Mouse (Mus musculus) CH12.LX (cell line): ENCODE measurements around the gene Pef1. TPM values are rescaled to one million over a fixed set of nuclear protein-coding genes. Genes with fewer than 3 reads are reported as not detected.

Experiments
- DNase-seq: peaks from one replicate; pipeline ENCODE4 v3.0.0-alpha.2; 2013; ENCODE audit errors: extremely low read depth
- H3K27ac ChIP-seq: 2 replicates; pipeline ENCODE4 v1.5.1; 2012; ENCODE audit warnings: low read depth, mild to moderate bottlenecking, control low read depth, moderate library complexity; ENCODE audit not compliant: insufficient read depth
- H3K27me3 ChIP-seq: replicated peaks from 2 replicates; pipeline ENCODE3; 2012; ENCODE audit warnings: inconsistent platforms
- H3K36me3 ChIP-seq, 2 experiments: replicated peaks in 1 of 2; 2 replicates each; pipeline versions ENCODE3 to v1.6.1; 2012; ENCODE audit warnings: inconsistent platforms in 1 of 2, low read length in 1 of 2, mild to moderate bottlenecking in 1 of 2, mixed read lengths in 1 of 2, moderate library complexity in 1 of 2; ENCODE audit not compliant: control insufficient read depth in 1 of 2, insufficient read depth in 1 of 2
- H3K4me1 ChIP-seq, 2 experiments: 2 replicates each; pipeline ENCODE4 v1.6.1; 2012; ENCODE audit warnings: inconsistent platforms in 1 of 2, moderate library complexity in 1 of 2; ENCODE audit not compliant: insufficient read depth in 2 of 2, control insufficient read depth in 1 of 2
- H3K4me2 ChIP-seq: 2 replicates; pipeline ENCODE4 v1.6.1; 2012; ENCODE audit warnings: low read depth, mild to moderate bottlenecking, control low read depth; ENCODE audit not compliant: poor library complexity, insufficient read depth, severe bottlenecking
- H3K4me3 ChIP-seq, 3 experiments: fragments of 150-350 bp in 1 of 3; sonication (generic) in 1 of 3; replicated peaks in 1 of 3; 2 replicates each; pipeline versions ENCODE3 to v1.5.1; 2011 to 2012; ENCODE audit warnings: low read depth in 2 of 3, low read length in 2 of 3, mild to moderate bottlenecking in 2 of 3, moderate library complexity in 2 of 3, control low read depth in 1 of 3, improper control_type of control experiment in 1 of 3, inconsistent platforms in 1 of 3, mixed read lengths in 1 of 3; ENCODE audit not compliant: poor library complexity in 1 of 3
- H3K79me2 ChIP-seq: replicated peaks from 2 replicates; pipeline ENCODE4 v1.6.1; 2012; ENCODE audit warnings: mild to moderate bottlenecking, moderate library complexity; ENCODE audit not compliant: control insufficient read depth, poor library complexity, insufficient read depth, severe bottlenecking; ENCODE audit errors: extremely low read depth
- H3K9ac ChIP-seq: 2 replicates; pipeline ENCODE4 v1.6.1; 2012; ENCODE audit warnings: low read depth, mild to moderate bottlenecking, control low read depth, moderate library complexity; ENCODE audit not compliant: insufficient read depth
- H3K9me3 ChIP-seq: replicated peaks from 2 replicates; pipeline ENCODE3; 2012; ENCODE audit warnings: low read length, inconsistent platforms, mixed read lengths
- EP300 ChIP-seq: IDR thresholded peaks from 2 replicates; pipeline ENCODE4 v1.6.1; 2011; ENCODE audit warnings: low read length, improper control_type of control experiment
- GABPA ChIP-seq: IDR thresholded peaks from 2 replicates; pipeline ENCODE4 v1.6.1; 2012; ENCODE audit warnings: low read depth, low read length, improper control_type of control experiment, inconsistent platforms; ENCODE audit not compliant: insufficient replicate concordance
- HCFC1 ChIP-seq: IDR thresholded peaks from 2 replicates; pipeline ENCODE4 v1.6.1; 2012; ENCODE audit warnings: low read depth, mild to moderate bottlenecking, inconsistent platforms, low read length, improper control_type of control experiment
- IRF4 ChIP-seq: IDR thresholded peaks from 2 replicates; pipeline ENCODE4 v1.6.1; 2014; ENCODE audit warnings: low read depth, mild to moderate bottlenecking, inconsistent platforms, low read length, improper control_type of control experiment
- JUND ChIP-seq: conservative IDR thresholded peaks from 2 replicates; pipeline ENCODE4 v1.6.1; 2011; ENCODE audit warnings: low read depth, low read length, improper control_type of control experiment
- MAFK ChIP-seq: IDR thresholded peaks from 2 replicates; pipeline ENCODE4 v1.6.1; 2011; ENCODE audit warnings: low read length, improper control_type of control experiment; ENCODE audit not compliant: insufficient replicate concordance
- NELFE ChIP-seq: IDR thresholded peaks from 2 replicates; pipeline ENCODE4 v1.6.1; 2011; ENCODE audit warnings: low read depth, low read length, improper control_type of control experiment
- NRF1 ChIP-seq: IDR thresholded peaks from 2 replicates; pipeline ENCODE4 v1.6.1; 2014; ENCODE audit warnings: low read depth, mild to moderate bottlenecking, inconsistent platforms, low read length, improper control_type of control experiment, moderate library complexity
- POLR2A ChIP-seq: IDR thresholded peaks from 2 replicates; pipeline ENCODE4 v1.6.1; 2011; ENCODE audit warnings: low read depth, mild to moderate bottlenecking, improper control_type of control experiment, low read length
- POLR2AphosphoS2 ChIP-seq: IDR thresholded peaks from 2 replicates; pipeline ENCODE4 v1.6.1; 2011; ENCODE audit warnings: low read depth, low read length, improper control_type of control experiment
- RAD21 ChIP-seq: IDR thresholded peaks from 2 replicates; pipeline ENCODE4 v1.6.1; 2011; ENCODE audit warnings: low read depth, mild to moderate bottlenecking, low read length, improper control_type of control experiment, moderate library complexity
- RCOR1 ChIP-seq: conservative IDR thresholded peaks from 2 replicates; pipeline ENCODE4 v1.6.1; 2012; ENCODE audit warnings: low read depth, mild to moderate bottlenecking, inconsistent platforms, low read length, improper control_type of control experiment
- SIN3A ChIP-seq: IDR thresholded peaks from 2 replicates; pipeline ENCODE4 v1.6.1; 2012; ENCODE audit warnings: low read length, improper control_type of control experiment, inconsistent platforms
- SMC3 ChIP-seq: IDR thresholded peaks from 2 replicates; pipeline ENCODE4 v1.6.1; 2011; ENCODE audit warnings: low read depth, low read length, improper control_type of control experiment
- TBP ChIP-seq: conservative IDR thresholded peaks from 2 replicates; pipeline ENCODE4 v1.6.1; 2011; ENCODE audit warnings: low read depth, low read length, improper control_type of control experiment
- TCF12 ChIP-seq: IDR thresholded peaks from 2 replicates; pipeline ENCODE4 v1.6.1; 2014; ENCODE audit warnings: low read depth, mild to moderate bottlenecking, inconsistent platforms, low read length, improper control_type of control experiment
- UBTF ChIP-seq: IDR thresholded peaks from 2 replicates; pipeline ENCODE4 v1.6.1; 2012; ENCODE audit warnings: low read depth, mild to moderate bottlenecking, inconsistent platforms, low read length, improper control_type of control experiment, moderate library complexity
- USF1 ChIP-seq: IDR thresholded peaks from 2 replicates; pipeline ENCODE4 v1.6.1; 2014; ENCODE audit warnings: low read depth, mild to moderate bottlenecking, inconsistent platforms, low read length, improper control_type of control experiment
- USF2 ChIP-seq: conservative IDR thresholded peaks from 2 replicates; pipeline ENCODE4 v1.6.1; 2011; ENCODE audit warnings: low read depth, low read length, improper control_type of control experiment
- dilution Hi-C: fragments of 300-500 bp; cut with MboI; formaldehyde crosslinking; loops from 2 replicates; pipeline ENCODE4 v1.14.3; 2020; ENCODE audit warnings: low sequenced_read_pairs; ENCODE audit not compliant: extremely low pct_unique_long_range_greater_than_20kb, extremely low pct_ligation_motif_present
- in situ Hi-C: fragments of 300-500 bp; cut with MboI; formaldehyde crosslinking; loops from 3 replicates; pipeline ENCODE4 v1.14.3; 2019; ENCODE audit warnings: low sequenced_read_pairs, low pct_ligation_motif_present, low pct_unique_long_range_greater_than_20kb, mixed read lengths
- polyA plus RNA-seq: library from polyadenylated mRNA; unstranded; fragments of >175 nt; gene quantifications from 2 replicates; pipeline ENCODE4 v1.2.1, GENCODE M21; 2012; ENCODE audit warnings: low read depth; ENCODE audit not compliant: insufficient read length
- total RNA-seq, 2 experiments: library from RNA; depleted of rRNA; stranded (reverse); fragments of 300-350 nt in 1 of 2; fragments of >200 nt in 1 of 2; gene quantifications; 2 replicates each; pipeline ENCODE4 v1.2.3; 2012 to 2014

The Pef1 gene
- total and polyA plus RNA-seq, 3 experiments, result 26.2 to 38.6 (median 32.5) TPM

DNA sequence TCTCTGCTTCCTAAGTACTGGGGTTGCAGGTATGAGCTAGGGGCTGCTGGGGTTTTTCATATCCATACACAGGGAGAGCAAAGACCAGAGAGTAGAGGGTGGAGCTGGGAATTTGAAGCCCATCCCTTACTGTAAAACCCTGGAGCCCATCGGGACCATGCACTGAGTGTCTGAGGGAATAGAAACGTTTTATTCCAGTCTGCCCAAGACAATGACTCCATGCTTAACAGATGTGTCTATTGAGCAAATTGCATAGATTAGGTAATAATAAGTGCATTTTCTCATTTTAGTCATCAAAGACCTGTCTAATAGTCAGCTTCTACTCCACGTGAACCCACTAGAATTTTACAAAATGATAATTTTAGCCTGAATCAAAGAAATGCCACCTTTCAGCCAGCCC, 31.8 kb upstream of the Pef1 start:
- in situ Hi-C loops, result no loop called here
- Histone ChIP-seq H3K36me3 (no peaks in the 10 kb centered on the region), H3K4me3 (no peak overlapping the region), H3K9me3 (peaks cover 6% of the 10 kb centered on the region), H3K9ac (no peak overlapping the region), H3K4me2 (no peak overlapping the region), H3K27ac (no peak overlapping the region), H3K27me3 (peaks cover 72% of the 10 kb centered on the region), H3K4me1 (no peaks in the 10 kb centered on the region), H3K79me2 (no peaks in the 10 kb centered on the region)
- TF ChIP-seq USF2 (no peak), UBTF (no peak), MAFK (no peak), RAD21 (no peak), EP300 (no peak), SIN3A (no peak), NRF1 (no peak), IRF4 (no peak), GABPA (no peak), POLR2A (no peak), TCF12 (no peak), TBP (no peak), RCOR1 (no peak), SMC3 (no peak), POLR2AphosphoS2 (no peak), USF1 (no peak), HCFC1 (no peak)
- dilution Hi-C loops, result no loop called here
- DNase-seq, result no peak

GRCm38 (mm10) chr4:130071758-130072157, 30.6 kb upstream of the Pef1 start:
- no peaks in the 10 kb centered on the region for H3K36me3 ChIP-seq
- no peak overlapping the region for H3K9ac ChIP-seq
- peaks cover 6% of the 10 kb centered on the region for H3K9me3 ChIP-seq
- no peak overlapping the region for H3K27ac ChIP-seq
- peaks cover 79% of the 10 kb centered on the region for H3K27me3 ChIP-seq
- TF ChIP-seq NELFE, result no peak
- TF ChIP-seq JUND, result no peak
- no peak for TF ChIP-seq TCF12
- no peaks in the 10 kb centered on the region for H3K4me1 ChIP-seq
- no peak overlapping the region for H3K4me3 ChIP-seq
- H3K4me2 ChIP-seq, result no peak overlapping the region
- no peaks in the 10 kb centered on the region for H3K79me2 ChIP-seq
- dilution Hi-C loops, result no loop called here
- DNase-seq, result no peak
- in situ Hi-C loops, result no loop called here
